Mouse (Mus musculus): Measurements from ENCODE around the gene Homer1. TPM values are rescaled to one million over a fixed set of nuclear protein-coding genes. Genes with fewer than 3 reads are reported as not detected.

Gene Homer1
- polyA plus RNA-seq, 2 experiments = 7.7 to 8.0 TPM

DNA sequence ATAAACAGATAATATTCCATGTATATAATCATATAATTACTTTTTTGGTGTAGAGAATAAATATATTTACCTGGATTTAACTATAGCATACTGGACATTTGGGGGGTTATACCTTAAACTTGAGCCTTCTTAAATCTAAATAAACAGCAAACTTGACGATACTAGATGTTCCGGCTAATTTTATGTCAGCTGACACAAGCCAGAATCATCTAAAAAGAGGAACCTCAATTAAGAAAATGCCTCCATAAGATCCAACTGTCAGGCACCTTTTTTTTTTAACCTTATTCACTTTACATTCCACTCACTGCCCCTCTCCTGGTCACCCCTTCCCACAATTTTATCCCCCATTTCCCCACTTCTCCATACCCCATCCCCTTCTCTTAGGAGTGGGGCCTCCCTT lies 84.2 kb downstream of the Homer1 start:
- ATAC-seq (ENCODE audit: low FRiP score, low read depth) (no peak), DNase-seq (ENCODE audit: low spot score) (no peak)
- no peak overlapping the region for H3K9ac ChIP-seq (ENCODE audit: low read depth, low read length, severe bottlenecking)
- no peaks in the 10 kb centered on the region for H3K27me3 ChIP-seq (ENCODE audit: control insufficient read depth, insufficient read depth, low read length)
- no peak overlapping the region for H3K4me3 ChIP-seq (replicated peaks; ENCODE audit: low read length)
- no peaks in the 10 kb centered on the region for H3K9me3 ChIP-seq (ENCODE audit: control insufficient read depth, low read length)
- H3K4me2 ChIP-seq (replicated peaks; ENCODE audit: low read depth, low read length, severe bottlenecking) = no peak overlapping the region
- H3K4me1 ChIP-seq (ENCODE audit: control insufficient read depth, insufficient read depth, low read length) = no peaks in the 10 kb centered on the region
- no peak overlapping the region for H3K27ac ChIP-seq (replicated peaks; ENCODE audit: low read depth, low read length)
- 95% methylated on average over 2 of the region's 2 CpGs for WGBS
- no peak for TF ChIP-seq POLR2A (IDR thresholded peaks at IDR 0.05; ENCODE audit: borderline replicate concordance, extremely low read depth, insufficient read depth, insufficient read length)
- H3K36me3 ChIP-seq (ENCODE audit: control insufficient read depth, insufficient read depth, low read length) = no peaks in the 10 kb centered on the region

GRCm38 (mm10) chr13:93384481-93384880 lies 85.0 kb downstream of the Homer1 start:
- WGBS = 69% methylated on average over 1 of the region's 1 CpGs
- Histone ChIP-seq H3K9me3 (ENCODE audit: control insufficient read depth, low read length) (no peaks in the 10 kb centered on the region), H3K4me1 (ENCODE audit: control insufficient read depth, insufficient read depth, low read length) (no peaks in the 10 kb centered on the region), H3K9ac (ENCODE audit: low read depth, low read length, severe bottlenecking) (no peak overlapping the region), H3K27ac (replicated peaks; ENCODE audit: low read depth, low read length) (no peak overlapping the region), H3K27me3 (ENCODE audit: control insufficient read depth, insufficient read depth, low read length) (no peaks in the 10 kb centered on the region), H3K4me3 (replicated peaks; ENCODE audit: low read length) (no peak overlapping the region), H3K4me2 (replicated peaks; ENCODE audit: low read depth, low read length, severe bottlenecking) (no peak overlapping the region), H3K36me3 (ENCODE audit: control insufficient read depth, insufficient read depth, low read length) (no peaks in the 10 kb centered on the region)
- DNase-seq (ENCODE audit: low spot score) (no peak), ATAC-seq (ENCODE audit: low FRiP score, low read depth) (no peak)
- TF ChIP-seq POLR2A (IDR thresholded peaks at IDR 0.05; ENCODE audit: borderline replicate concordance, extremely low read depth, insufficient read depth, insufficient read length) = no peak

DNA sequence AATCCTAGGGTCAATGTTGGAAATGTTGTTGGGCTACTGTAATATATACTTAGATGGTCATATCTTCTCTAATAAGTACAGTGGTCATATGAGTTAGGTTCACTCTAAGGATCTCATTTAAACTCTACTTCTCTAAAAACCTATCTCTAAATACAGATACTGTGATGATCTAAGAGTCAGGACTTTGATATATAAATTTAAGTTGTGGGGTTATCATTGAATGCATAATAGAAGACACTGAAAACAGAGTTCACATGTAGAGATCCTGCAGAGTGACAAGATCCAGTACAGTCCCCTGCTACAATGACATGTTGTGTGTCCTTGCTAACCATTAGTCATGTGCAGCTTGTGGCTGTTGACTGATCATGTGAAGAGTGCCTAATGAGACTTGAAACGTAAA lies 85.7 kb downstream of the Homer1 start:
- no peak overlapping the region for H3K4me3 ChIP-seq (replicated peaks; ENCODE audit: low read length)

GRCm38 (mm10) chr13:93387440-93387839 lies 88.0 kb downstream of the Homer1 start:
- H3K27ac ChIP-seq (replicated peaks; ENCODE audit: low read depth, low read length) = no peak overlapping the region
- H3K9me3 ChIP-seq (ENCODE audit: control insufficient read depth, low read length) = no peaks in the 10 kb centered on the region
- H3K9ac ChIP-seq (ENCODE audit: low read depth, low read length, severe bottlenecking) = no peak overlapping the region
- no peak for ATAC-seq (ENCODE audit: low FRiP score, low read depth)
- no peak for DNase-seq (ENCODE audit: low spot score)
- no peak overlapping the region for H3K4me2 ChIP-seq (replicated peaks; ENCODE audit: low read depth, low read length, severe bottlenecking)
- TF ChIP-seq POLR2A (IDR thresholded peaks at IDR 0.05; ENCODE audit: borderline replicate concordance, extremely low read depth, insufficient read depth, insufficient read length) = no peak
- no peaks in the 10 kb centered on the region for H3K36me3 ChIP-seq (ENCODE audit: control insufficient read depth, insufficient read depth, low read length)
- 86% methylated on average over 5 of the region's 5 CpGs for WGBS
- no peaks in the 10 kb centered on the region for H3K4me1 ChIP-seq (ENCODE audit: control insufficient read depth, insufficient read depth, low read length)
- H3K27me3 ChIP-seq (ENCODE audit: control insufficient read depth, insufficient read depth, low read length) = no peaks in the 10 kb centered on the region
- no peak overlapping the region for H3K4me3 ChIP-seq (replicated peaks; ENCODE audit: low read length)

More for the DNA sequence above, 85.7 kb downstream of the Homer1 start:
- no peak for DNase-seq (ENCODE audit: low spot score)
- no peak overlapping the region for H3K4me2 ChIP-seq (replicated peaks; ENCODE audit: low read depth, low read length, severe bottlenecking)
- H3K36me3 ChIP-seq (ENCODE audit: control insufficient read depth, insufficient read depth, low read length) = no peaks in the 10 kb centered on the region
- WGBS = 43% methylated on average over 1 of the region's 1 CpGs
- ATAC-seq (ENCODE audit: low FRiP score, low read depth) = no peak
- H3K27me3 ChIP-seq (ENCODE audit: control insufficient read depth, insufficient read depth, low read length) = no peaks in the 10 kb centered on the region
- H3K9me3 ChIP-seq (ENCODE audit: control insufficient read depth, low read length) = no peaks in the 10 kb centered on the region
- no peaks in the 10 kb centered on the region for H3K4me1 ChIP-seq (ENCODE audit: control insufficient read depth, insufficient read depth, low read length)
- H3K27ac ChIP-seq (replicated peaks; ENCODE audit: low read depth, low read length) = no peak overlapping the region
- H3K9ac ChIP-seq (ENCODE audit: low read depth, low read length, severe bottlenecking) = no peak overlapping the region
- TF ChIP-seq POLR2A (IDR thresholded peaks at IDR 0.05; ENCODE audit: borderline replicate concordance, extremely low read depth, insufficient read depth, insufficient read length) = no peak

GRCm38 (mm10) chr13:93388594-93389241 lies 89.3 kb downstream of the Homer1 start:
- Histone ChIP-seq H3K27ac (replicated peaks; ENCODE audit: low read depth, low read length) (peak overlapping the region; percentile 76), H3K4me2 (replicated peaks; ENCODE audit: low read depth, low read length, severe bottlenecking) (peak overlapping the region; percentile 28), H3K27me3 (ENCODE audit: control insufficient read depth, insufficient read depth, low read length) (no peaks in the 10 kb centered on the region), H3K4me3 (replicated peaks; ENCODE audit: low read length) (no peak overlapping the region), H3K9ac (ENCODE audit: low read depth, low read length, severe bottlenecking) (no peak overlapping the region), H3K4me1 (ENCODE audit: control insufficient read depth, insufficient read depth, low read length) (no peaks in the 10 kb centered on the region), H3K9me3 (ENCODE audit: control insufficient read depth, low read length) (no peaks in the 10 kb centered on the region), H3K36me3 (ENCODE audit: control insufficient read depth, insufficient read depth, low read length) (peaks cover 5% of the 10 kb centered on the region; the same call in 1 of the 2 replicates)
- 48% methylated on average over 7 of the region's 7 CpGs for WGBS
- no peak for TF ChIP-seq POLR2A (IDR thresholded peaks at IDR 0.05; ENCODE audit: borderline replicate concordance, extremely low read depth, insufficient read depth, insufficient read length)
- peak; percentile 6 for DNase-seq (ENCODE audit: low spot score)
- ATAC-seq (ENCODE audit: low FRiP score, low read depth) = no peak

Measured in limb, embryonic 14.5 days (tissue).